Mouse (Mus musculus): ENCODE results near the gene Pcnx. TPM values are rescaled to one million over a fixed set of nuclear protein-coding genes. Genes with fewer than 3 reads are reported as not detected.
A peak's percentile ranks its signal among the peaks of the same experiment; 100 is the strongest.

Pcnx gene
- polyA plus RNA-seq (2016; fragmentation: Nextera tagmentation; extraction: Ambion mirVana), result 12.1 and 13.8 TPM in 2 replicates

DNA sequence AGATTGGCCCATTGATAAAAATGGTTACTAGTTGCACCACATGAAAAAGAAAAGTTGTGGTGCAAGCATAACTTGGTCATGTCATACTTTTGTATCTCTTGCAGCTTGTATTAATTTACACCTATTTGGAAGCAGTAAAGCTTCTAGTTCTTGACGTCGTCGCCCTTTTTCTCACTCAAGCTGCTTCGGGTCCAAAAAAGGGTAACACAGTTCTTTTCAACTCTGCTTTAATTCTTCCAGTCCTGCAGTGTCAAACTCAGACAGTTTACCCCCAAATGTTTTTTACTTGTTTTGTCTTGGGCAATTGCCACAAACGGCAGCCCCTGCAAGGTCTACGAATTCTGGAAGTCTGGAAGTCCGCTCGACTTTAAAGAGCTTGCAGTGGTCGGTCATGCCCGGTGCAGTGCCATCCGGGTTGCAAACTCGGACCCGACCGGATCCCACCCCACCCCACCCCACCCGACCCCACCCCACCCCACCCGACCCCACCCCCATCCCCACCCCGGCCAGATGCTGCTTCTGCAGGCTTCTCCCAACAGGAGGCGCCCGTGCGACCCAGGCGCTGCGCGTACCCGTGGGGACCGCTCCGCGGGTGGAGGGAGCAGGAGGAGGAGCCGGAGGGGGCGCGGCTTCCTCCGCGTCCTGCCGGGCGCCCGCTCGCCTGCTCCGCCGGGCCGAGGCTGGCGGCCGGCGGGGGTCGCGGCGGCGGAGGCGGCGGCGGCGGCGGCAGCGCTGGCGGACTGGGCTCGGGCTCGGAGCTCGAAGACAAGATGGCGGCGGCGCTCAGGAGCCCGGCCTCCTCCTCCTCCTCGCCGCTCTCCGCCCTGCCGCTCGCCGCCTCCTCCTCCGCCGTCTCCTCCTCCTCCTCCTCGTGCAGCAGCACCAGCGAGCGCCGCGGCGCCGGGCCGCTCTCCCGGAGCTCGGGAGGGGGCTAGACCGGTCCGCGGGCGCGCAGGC, at the start of gene Pcnx:
TSS of gene Pcnx (plus strand) at position 673 of the 957 bp plus-strand sequence.
- peaks cover 4% of the 10 kb centered on the region; the same call in 1 of the 2 replicates for H3K27me3 ChIP-seq
- WGBS, result 4% methylated on average over 35 of the region's 83 CpGs
- no peaks in the 10 kb centered on the region for H3K9me3 ChIP-seq
- peak within 1 kb of the TSS; percentile 97 for H3K9ac ChIP-seq (replicated peaks)
- no peaks in the 10 kb centered on the region for H3K36me3 ChIP-seq
- peak within 1 kb of the TSS; percentile 98 for H3K4me3 ChIP-seq
- H3K27ac ChIP-seq (replicated peaks), result peak within 1 kb of the TSS; percentile 96
- H3K4me1 ChIP-seq, result peaks cover 32% of the 10 kb centered on the region
- H3K4me2 ChIP-seq (replicated peaks), result peak within 1 kb of the TSS; percentile 65
- ATAC-seq (ENCODE audit: low FRiP score, low read depth), result peak; percentile 89

DNA sequence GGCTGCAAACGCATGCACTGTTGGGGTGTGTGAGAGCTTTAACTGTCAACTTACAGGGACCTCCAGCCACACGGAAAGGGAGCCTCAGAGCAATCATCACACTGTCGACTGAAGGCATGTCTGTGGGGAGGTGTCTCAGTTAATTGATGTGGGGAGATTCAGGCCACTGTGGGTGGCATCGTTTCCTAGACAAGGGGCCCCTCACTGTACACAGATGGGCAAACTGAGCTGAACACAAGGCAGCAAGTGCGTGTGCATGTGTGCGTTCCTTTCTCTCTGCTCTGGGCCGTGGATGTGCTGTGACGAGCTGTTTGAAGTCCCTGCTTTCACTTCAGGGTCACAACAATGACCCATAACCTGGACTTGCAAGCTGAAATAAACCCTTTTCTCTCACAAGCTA, 49.4 kb upstream of the Pcnx start:
- WGBS, result 41% methylated on average over 8 of the region's 8 CpGs
- no peak for ATAC-seq (ENCODE audit: low FRiP score, low read depth)

DNA sequence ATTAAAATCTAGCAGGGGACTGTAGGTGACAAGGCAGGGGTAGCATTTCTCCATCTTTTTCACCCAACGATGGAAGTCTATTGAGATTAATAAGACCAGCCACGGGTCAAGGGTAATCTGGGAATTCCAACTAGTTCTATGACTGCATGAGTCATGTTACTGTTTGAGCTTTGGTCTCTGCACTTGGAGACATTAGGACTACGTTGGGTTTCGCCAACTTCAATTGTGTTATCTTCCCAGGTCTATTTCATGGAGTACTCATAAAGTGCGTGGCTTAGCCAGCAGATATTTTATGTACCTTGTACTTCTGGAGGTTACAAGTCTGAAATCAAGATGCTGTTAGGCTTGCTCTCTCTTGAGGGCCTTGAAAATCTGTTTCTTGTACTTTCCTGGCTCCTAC, 45.1 kb upstream of the Pcnx start:
- Histone ChIP-seq H3K4me2 (replicated peaks) (no peak overlapping the region), H3K9me3 (no peaks in the 10 kb centered on the region), H3K9ac (replicated peaks) (no peak overlapping the region), H3K4me1 (peaks cover 14% of the 10 kb centered on the region), H3K27me3 (peaks cover 16% of the 10 kb centered on the region; the same call in 1 of the 2 replicates), H3K27ac (replicated peaks) (no peak overlapping the region), H3K36me3 (no peaks in the 10 kb centered on the region), H3K4me3 (no peak overlapping the region)
- ATAC-seq (ENCODE audit: low FRiP score, low read depth), result no peak
- 94% methylated on average over 5 of the region's 5 CpGs for WGBS

More for the DNA sequence above, 49.4 kb upstream of the Pcnx start:
- Histone ChIP-seq H3K27ac (replicated peaks) (no peak overlapping the region), H3K4me3 (no peak overlapping the region), H3K4me1 (peaks cover 20% of the 10 kb centered on the region), H3K36me3 (no peaks in the 10 kb centered on the region), H3K27me3 (peaks cover 38% of the 10 kb centered on the region), H3K9me3 (no peaks in the 10 kb centered on the region), H3K4me2 (replicated peaks) (no peak overlapping the region), H3K9ac (replicated peaks) (no peak overlapping the region)

DNA sequence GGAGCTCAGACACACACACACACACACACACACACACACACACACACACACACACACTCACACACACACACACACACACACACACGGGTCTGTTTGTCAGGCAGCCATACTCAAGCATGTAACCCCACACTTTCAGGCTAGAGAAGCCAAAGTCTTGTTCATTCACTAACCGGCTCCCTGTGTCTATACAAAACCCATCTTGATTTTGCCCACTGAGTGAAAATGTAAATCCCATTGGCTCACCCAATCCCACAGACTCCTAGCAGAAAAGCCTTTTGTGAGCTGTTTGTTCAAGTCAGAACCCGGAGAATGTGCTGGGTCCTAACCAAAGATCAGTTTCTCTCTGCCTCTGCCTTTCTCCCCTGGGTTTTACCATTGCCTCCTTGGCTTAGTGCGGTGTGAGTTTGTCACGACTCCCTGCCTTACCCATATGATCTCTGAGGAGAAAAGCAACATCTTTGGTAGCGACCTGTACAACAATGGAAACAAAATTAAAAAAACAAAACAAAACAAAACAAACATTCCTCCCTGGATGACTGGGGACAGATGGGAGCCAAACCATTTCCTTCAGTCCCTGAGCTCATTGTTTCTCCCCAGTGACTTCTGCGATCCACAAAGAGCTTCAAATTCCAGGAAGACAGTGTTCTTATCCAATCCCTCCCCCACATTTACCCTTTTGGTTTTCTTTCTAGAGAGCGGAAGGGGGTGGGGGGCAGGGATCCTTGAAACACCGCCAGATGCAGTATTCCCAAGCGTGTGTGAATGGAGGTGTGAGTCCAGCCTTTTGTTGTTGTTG, 43.3 kb upstream of the Pcnx start:
- H3K9me3 ChIP-seq, result no peaks in the 10 kb centered on the region
- 6% methylated on average over 10 of the region's 10 CpGs for WGBS
- H3K27ac ChIP-seq (replicated peaks), result peak overlapping the region; percentile 44; the same call in 1 of the 2 replicates
- no peak overlapping the region for H3K9ac ChIP-seq (replicated peaks)
- peak overlapping the region; percentile 9; the same call in 1 of the 2 replicates for H3K4me3 ChIP-seq
- no peaks in the 10 kb centered on the region for H3K36me3 ChIP-seq
- H3K4me1 ChIP-seq, result peaks cover 10% of the 10 kb centered on the region
- peak; percentile 41; the same call in 1 of the 2 replicates for ATAC-seq (ENCODE audit: low FRiP score, low read depth)
- H3K4me2 ChIP-seq (replicated peaks), result peak overlapping the region; percentile 45
- peaks cover 8% of the 10 kb centered on the region; the same call in 1 of the 2 replicates for H3K27me3 ChIP-seq

DNA sequence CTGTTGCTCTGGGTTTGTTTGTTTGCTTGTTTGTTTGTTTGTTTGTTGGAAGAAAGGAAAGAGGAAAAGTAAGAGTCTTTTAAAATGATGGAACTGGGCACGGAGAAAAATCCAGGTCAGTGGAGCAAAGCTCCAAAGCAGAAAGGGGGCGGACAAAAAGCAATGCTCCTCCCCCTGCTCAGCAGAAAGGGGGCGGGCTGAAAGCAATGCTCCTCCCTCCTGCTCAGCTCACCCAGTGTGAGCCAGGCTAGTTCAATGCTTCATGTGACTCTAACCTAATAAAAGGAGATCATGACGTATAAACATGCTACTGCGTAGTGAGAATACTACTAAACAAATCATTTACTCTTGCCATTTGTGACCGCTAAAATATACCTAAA, 42.7 kb upstream of the Pcnx start:
- H3K9me3 ChIP-seq, result no peaks in the 10 kb centered on the region
- ATAC-seq (ENCODE audit: low FRiP score, low read depth), result peak; percentile 49; the same call in 1 of the 2 replicates
- H3K4me1 ChIP-seq, result peaks cover 10% of the 10 kb centered on the region
- peak overlapping the region; percentile 45 for H3K4me2 ChIP-seq (replicated peaks)
- 0 out of 2 replicates have a peak overlapping the region, but pooled peaks have one; percentile 9 for H3K4me3 ChIP-seq
- peaks cover 8% of the 10 kb centered on the region; the same call in 1 of the 2 replicates for H3K27me3 ChIP-seq
- WGBS, result 45% methylated on average over 6 of the region's 6 CpGs
- H3K36me3 ChIP-seq, result no peaks in the 10 kb centered on the region
- no peak overlapping the region for H3K9ac ChIP-seq (replicated peaks)
- H3K27ac ChIP-seq (replicated peaks), result peak overlapping the region; percentile 44; the same call in 1 of the 2 replicates

DNA sequence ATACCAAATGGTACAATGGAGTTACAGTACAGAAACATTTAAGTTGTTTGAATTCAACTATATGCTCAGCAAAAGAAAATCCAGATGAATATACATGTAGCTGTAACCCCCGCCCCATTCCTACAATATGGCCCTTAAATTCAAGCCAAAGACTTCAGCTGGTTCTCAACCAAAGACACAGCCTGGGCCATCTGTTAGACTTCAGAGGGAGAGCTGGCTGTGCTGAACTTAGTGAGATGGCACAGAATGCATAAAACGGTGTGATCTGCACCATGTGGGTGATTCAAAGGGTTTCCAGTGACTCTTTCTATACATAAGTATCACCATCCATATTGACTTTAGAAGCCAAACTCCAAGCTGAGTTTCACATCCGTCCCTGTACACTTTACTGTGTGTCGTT, 39.1 kb upstream of the Pcnx start:
- H3K9ac ChIP-seq (replicated peaks), result no peak overlapping the region
- H3K9me3 ChIP-seq, result no peaks in the 10 kb centered on the region
- H3K27ac ChIP-seq (replicated peaks), result no peak overlapping the region
- WGBS, result 86% methylated on average over 4 of the region's 4 CpGs
- H3K4me3 ChIP-seq, result no peak overlapping the region
- no peak for ATAC-seq (ENCODE audit: low FRiP score, low read depth)
- no peak overlapping the region for H3K4me2 ChIP-seq (replicated peaks)
- peaks cover 10% of the 10 kb centered on the region for H3K4me1 ChIP-seq
- H3K27me3 ChIP-seq, result no peaks in the 10 kb centered on the region
- H3K36me3 ChIP-seq, result no peaks in the 10 kb centered on the region

DNA sequence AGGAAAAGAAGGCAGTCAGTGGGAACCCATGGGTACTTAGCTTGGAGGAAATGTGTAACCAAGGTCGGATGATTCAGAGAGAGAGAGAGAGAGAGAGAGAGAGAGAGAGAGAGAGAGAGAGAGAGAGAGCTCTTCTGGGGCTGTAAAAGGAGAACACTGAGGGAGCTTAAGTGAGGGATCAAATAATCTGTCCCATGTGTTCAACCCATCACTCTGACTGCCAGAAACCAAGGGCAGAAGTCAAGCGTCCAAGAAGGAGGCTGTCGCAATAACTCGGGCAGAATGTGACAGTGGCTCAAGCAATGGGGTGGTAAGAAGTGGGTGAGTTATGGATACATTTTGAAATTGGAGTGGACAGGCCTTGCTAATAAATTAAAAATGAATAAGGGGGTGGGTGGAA, 37.6 kb upstream of the Pcnx start:
- 79% methylated on average over 4 of the region's 4 CpGs for WGBS
- Histone ChIP-seq H3K9ac (replicated peaks) (no peak overlapping the region), H3K36me3 (no peaks in the 10 kb centered on the region), H3K27ac (replicated peaks) (no peak overlapping the region), H3K4me3 (no peak overlapping the region), H3K4me2 (replicated peaks) (no peak overlapping the region), H3K27me3 (no peaks in the 10 kb centered on the region), H3K9me3 (no peaks in the 10 kb centered on the region), H3K4me1 (no peaks in the 10 kb centered on the region)
- no peak for ATAC-seq (ENCODE audit: low FRiP score, low read depth)

DNA sequence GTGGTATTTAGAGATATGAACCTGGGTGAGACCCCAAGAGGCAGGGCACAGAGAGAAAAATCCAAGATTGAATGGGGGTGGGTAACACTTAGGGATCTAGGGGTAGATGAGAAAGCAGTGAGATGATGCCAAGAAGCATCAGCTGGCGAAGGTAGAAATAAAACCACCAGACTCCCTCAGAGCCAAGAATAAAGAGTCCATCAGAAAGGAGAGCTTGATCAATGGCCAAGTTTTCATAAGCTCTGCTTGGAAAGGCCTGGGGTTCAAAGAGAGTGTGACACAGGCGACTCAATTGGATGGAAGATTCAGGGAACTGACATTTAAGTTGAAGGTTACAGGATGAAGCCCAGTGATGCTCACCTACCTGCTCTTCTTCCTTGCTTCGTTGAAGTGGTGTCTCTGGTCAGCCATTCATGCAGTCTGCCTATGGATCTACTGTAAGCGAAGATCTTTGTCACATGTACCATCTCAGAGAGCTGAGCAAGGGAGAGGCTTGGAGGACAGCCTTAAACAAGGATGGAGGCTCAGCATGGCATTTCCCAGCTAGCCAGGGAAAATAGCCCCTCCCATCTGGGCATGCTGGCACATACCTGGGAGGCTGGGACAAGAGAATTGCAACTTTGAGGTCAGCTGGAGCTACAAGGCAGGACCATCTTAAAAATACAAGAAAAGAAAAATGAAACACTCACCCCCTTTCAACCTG, 36.9 kb upstream of the Pcnx start:
- Histone ChIP-seq H3K9me3 (no peaks in the 10 kb centered on the region), H3K9ac (replicated peaks) (no peak overlapping the region), H3K36me3 (no peaks in the 10 kb centered on the region), H3K4me1 (no peaks in the 10 kb centered on the region; the same call in 1 of the 2 replicates), H3K27ac (replicated peaks) (no peak overlapping the region), H3K4me2 (replicated peaks) (no peak overlapping the region), H3K27me3 (no peaks in the 10 kb centered on the region), H3K4me3 (no peak overlapping the region)
- no peak for ATAC-seq (ENCODE audit: low FRiP score, low read depth)
- 86% methylated on average over 4 of the region's 4 CpGs for whole genome bisulfite sequencing

DNA sequence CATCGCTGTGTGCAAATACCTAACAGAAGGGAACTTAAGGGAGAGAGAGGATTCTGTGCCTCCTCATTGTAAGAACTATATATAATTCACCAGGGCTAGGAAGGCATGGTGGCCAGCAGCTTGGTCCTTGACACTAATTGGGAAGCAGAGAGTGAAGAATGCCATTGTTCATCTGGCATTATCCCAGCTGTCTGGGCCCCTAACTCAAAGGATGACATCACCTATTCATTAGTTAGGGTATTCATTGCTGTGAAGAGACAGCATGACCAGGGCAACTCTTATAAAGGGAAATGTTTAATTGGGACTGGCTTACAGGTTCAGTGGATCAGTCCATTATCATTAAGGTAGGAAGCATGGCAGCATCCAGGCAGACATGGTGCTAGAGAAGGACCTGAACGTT, 31.5 kb upstream of the Pcnx start:
- ATAC-seq (ENCODE audit: low FRiP score, low read depth), result no peak
- Histone ChIP-seq H3K9me3 (no peaks in the 10 kb centered on the region), H3K4me2 (replicated peaks) (no peak overlapping the region), H3K9ac (replicated peaks) (no peak overlapping the region), H3K4me1 (peaks cover 4% of the 10 kb centered on the region; the same call in 1 of the 2 replicates), H3K4me3 (no peak overlapping the region), H3K27me3 (no peaks in the 10 kb centered on the region), H3K27ac (replicated peaks) (no peak overlapping the region), H3K36me3 (no peaks in the 10 kb centered on the region)
- 78% methylated on average over 2 of the region's 2 CpGs for WGBS

DNA sequence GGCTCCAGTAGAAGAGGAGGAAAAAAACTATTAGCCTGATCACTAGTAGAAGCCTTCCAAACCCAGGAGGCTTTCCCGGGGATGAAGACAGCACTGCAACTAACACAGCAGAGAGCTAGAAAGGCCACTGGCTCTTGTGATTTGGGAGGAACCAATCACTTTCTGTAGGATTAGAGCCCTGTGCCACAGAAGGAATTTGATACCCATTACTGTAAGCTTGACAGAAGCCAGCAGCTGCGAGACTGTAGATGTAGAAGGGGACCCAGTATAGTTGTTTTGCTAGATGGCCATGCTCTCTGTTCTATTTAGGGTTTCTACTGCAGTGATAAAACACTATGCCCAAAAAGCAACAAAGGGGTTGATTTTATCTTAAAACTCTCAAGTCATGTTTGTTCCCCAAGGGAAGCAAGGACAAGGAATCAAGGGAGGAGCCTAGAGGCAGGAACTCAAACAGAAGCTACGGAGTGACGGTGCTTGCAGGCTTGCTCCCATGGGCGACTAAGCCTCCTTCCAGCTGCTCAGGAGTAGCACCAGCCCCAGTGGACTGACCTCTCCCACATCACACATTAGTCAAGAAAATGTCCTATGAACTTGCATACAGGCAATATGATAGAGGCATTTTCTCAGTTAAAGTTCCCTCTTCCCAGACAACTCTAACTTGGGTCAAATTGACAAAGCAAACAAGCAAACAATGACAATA, 27.6 kb upstream of the Pcnx start:
- no peak overlapping the region for H3K4me2 ChIP-seq (replicated peaks)
- WGBS, result 64% methylated on average over 5 of the region's 5 CpGs
- H3K9ac ChIP-seq (replicated peaks), result no peak overlapping the region

DNA sequence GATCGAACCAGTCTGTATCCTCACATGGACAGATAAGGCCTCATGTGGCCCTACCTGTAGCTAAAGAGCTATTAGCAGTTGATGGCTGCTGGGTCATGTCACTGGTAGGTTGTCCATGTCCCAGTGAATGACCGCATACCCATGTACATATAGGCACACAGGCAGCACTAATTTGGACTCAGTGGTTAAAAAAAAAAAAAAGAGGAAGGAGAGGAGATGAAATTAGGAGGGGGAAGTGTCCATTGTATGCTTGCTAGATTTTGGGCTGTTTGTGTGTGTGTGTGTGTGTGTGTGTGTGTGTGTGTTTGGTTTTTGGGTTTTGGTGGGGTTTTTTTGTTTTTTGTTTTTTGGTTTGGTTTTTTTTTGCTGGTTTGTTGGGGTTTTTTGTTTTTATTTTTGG, 26.7 kb upstream of the Pcnx start:
- Histone ChIP-seq H3K27ac (replicated peaks) (no peak overlapping the region), H3K4me3 (no peak overlapping the region), H3K27me3 (no peaks in the 10 kb centered on the region), H3K4me1 (peaks cover 12% of the 10 kb centered on the region; the same call in 1 of the 2 replicates), H3K9ac (replicated peaks) (no peak overlapping the region), H3K4me2 (replicated peaks) (no peak overlapping the region), H3K9me3 (no peaks in the 10 kb centered on the region), H3K36me3 (no peaks in the 10 kb centered on the region)
- 89% methylated on average over 2 of the region's 2 CpGs for WGBS
- ATAC-seq (ENCODE audit: low FRiP score, low read depth), result no peak

More for the DNA sequence above, 27.6 kb upstream of the Pcnx start:
- ATAC-seq (ENCODE audit: low FRiP score, low read depth), result no peak
- Histone ChIP-seq H3K36me3 (no peaks in the 10 kb centered on the region), H3K4me1 (peaks cover 8% of the 10 kb centered on the region; the same call in 1 of the 2 replicates), H3K4me3 (no peak overlapping the region), H3K9me3 (no peaks in the 10 kb centered on the region), H3K27me3 (no peaks in the 10 kb centered on the region), H3K27ac (replicated peaks) (no peak overlapping the region)

All from midbrain, embryonic 12.5 days (tissue).